Mouse (Mus musculus): Measurements from ENCODE around the gene Hhipl1.
A peak's percentile ranks its signal among the peaks of the same experiment; 100 is the strongest.

DNA sequence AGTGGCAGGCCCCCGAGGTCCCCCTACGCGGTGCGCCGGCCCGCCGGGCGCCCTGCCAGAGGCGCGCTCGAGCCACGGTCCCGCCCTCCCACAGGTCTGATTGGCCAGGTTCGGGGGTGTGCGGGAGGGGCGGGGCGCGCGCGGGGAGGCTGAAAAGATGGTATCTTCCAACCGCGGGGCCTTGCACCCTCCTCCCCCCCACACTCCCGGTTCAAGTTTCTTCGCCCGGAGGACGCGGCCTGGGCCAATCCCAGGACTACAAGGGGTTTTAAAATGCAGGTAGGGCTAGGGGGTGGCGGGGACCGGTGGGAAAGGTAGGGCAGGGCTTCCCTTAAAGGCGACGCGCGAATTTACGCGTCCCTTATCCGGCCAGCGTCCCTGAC is 30.6 kb upstream of the Hhipl1 start:
- TF ChIP-seq CTCF (IDR thresholded peaks at IDR 0.05; ENCODE audit: insufficient read depth, low read depth, low read length) (no peak), POLR2A (IDR thresholded peaks at IDR 0.05; ENCODE audit: insufficient read depth, low read depth, low read length) (peak; percentile 21; the same call in 1 of the 2 replicates)
